Mouse (Mus musculus) ES-E14 (cell line): ENCODE data around the gene Rpl4. TPM values are rescaled to one million over a fixed set of nuclear protein-coding genes. Genes with fewer than 3 reads are reported as not detected.

Experiments
- DNase-seq: peaks from one replicate; pipeline ENCODE4 v3.0.0-alpha.2; 2013; ENCODE audit warnings: low read depth, low spot score
- H3K27ac ChIP-seq: 2 replicates; pipeline ENCODE4 v1.5.1; 2012; ENCODE audit warnings: low read depth, mild to moderate bottlenecking, low read length, moderate library complexity, mixed read lengths; ENCODE audit not compliant: poor library complexity, insufficient read depth, severe bottlenecking
- H3K36me3 ChIP-seq: 2 replicates; pipeline ENCODE4 v1.6.1; 2012; ENCODE audit warnings: mild to moderate bottlenecking, low read length, moderate library complexity, mixed read lengths; ENCODE audit not compliant: control insufficient read depth, poor library complexity, insufficient read depth, severe bottlenecking
- H3K4me1 ChIP-seq, 2 experiments: fragments of 150-350 bp in 1 of 2; sonication (generic) in 1 of 2; 2 replicates each; pipeline ENCODE4 v1.6.1; 2012; ENCODE audit warnings: low read length in 2 of 2, mild to moderate bottlenecking in 1 of 2, mixed read lengths in 1 of 2; ENCODE audit not compliant: control insufficient read depth in 2 of 2, insufficient read depth in 2 of 2, poor library complexity in 1 of 2
- H3K4me3 ChIP-seq, 2 experiments: fragments of 150-350 bp in 1 of 2; sonication (generic) in 1 of 2; 2 replicates each; pipeline ENCODE4 v1.5.1; 2012; ENCODE audit warnings: low read length in 2 of 2, low read depth in 1 of 2, mild to moderate bottlenecking in 1 of 2, mixed read lengths in 1 of 2; ENCODE audit not compliant: insufficient read depth in 1 of 2, poor library complexity in 1 of 2, severe bottlenecking in 1 of 2
- H3K9ac ChIP-seq: 2 replicates; pipeline ENCODE4 v1.6.1; 2012; ENCODE audit warnings: low read depth, mild to moderate bottlenecking, low read length, mixed read lengths; ENCODE audit not compliant: poor library complexity, insufficient read depth, severe bottlenecking
- H3K9me3 ChIP-seq: fragments of 150-350 bp; sonication (generic); 2 replicates; pipeline ENCODE4 v1.6.1; 2012; ENCODE audit warnings: low read depth, mild to moderate bottlenecking, low read length; ENCODE audit not compliant: control insufficient read depth, insufficient read depth
- CHD2 ChIP-seq: IDR thresholded peaks from 2 replicates; pipeline ENCODE4 v1.6.1; 2014; ENCODE audit warnings: mild to moderate bottlenecking, low read depth, low read length, inconsistent platforms
- HCFC1 ChIP-seq: IDR thresholded peaks from 2 replicates; pipeline ENCODE4 v1.6.1; 2012; ENCODE audit warnings: low read length, inconsistent platforms, borderline replicate concordance; ENCODE audit not compliant: insufficient read depth
- MAFK ChIP-seq: IDR thresholded peaks from 2 replicates; pipeline ENCODE4 v1.6.1; 2014; ENCODE audit warnings: mild to moderate bottlenecking, low read depth, low read length, inconsistent platforms; ENCODE audit not compliant: insufficient read depth
- ZC3H11A ChIP-seq: IDR thresholded peaks from 2 replicates; pipeline ENCODE4 v1.6.1; 2012; ENCODE audit warnings: low read depth, mild to moderate bottlenecking, inconsistent platforms, low read length, borderline replicate concordance
- ZNF384 ChIP-seq: IDR thresholded peaks from 2 replicates; pipeline ENCODE4 v1.6.1; 2012; ENCODE audit warnings: low read depth, low read length, inconsistent platforms
- in situ Hi-C, 2 experiments: fragments of 600-800 bp; cut with MboI; formaldehyde crosslinking; loops; one replicate each; pipeline ENCODE4 v1.15.1; 2025; ENCODE audit warnings: low sequenced_read_pairs in 2 of 2, inconsistent platforms in 1 of 2; ENCODE audit not compliant: unreplicated experiment in 2 of 2
- total RNA-seq: library from RNA; depleted of rRNA; stranded (reverse); fragments of 300-350 nt; gene quantifications from 2 replicates; pipeline ENCODE4 v1.2.3, GENCODE M21; 2012

Gene Rpl4
- total RNA-seq, 1 experiment, result 1,343 TPM

DNA sequence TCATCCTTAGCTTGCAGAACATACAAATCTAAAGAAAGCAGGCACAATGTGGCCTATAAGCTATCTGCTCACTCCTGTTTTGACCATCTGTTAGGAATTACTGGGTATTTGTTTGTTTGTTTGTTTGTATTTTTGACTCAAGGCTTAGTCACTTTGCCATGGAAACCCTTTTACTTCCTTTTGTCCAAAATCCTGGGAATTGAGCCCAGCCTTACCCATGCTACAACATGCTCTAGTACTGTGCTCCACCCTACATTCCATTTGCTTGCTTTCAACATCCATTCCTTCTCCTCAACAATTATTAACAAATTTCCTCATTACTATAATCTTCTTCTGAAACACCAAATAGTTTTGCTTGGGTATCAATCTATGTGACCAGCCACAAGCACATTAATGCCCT is 29.7 kb downstream of the Rpl4 start:
- H3K36me3 ChIP-seq, result no peaks in the 10 kb centered on the region; the same call in 1 of the 2 replicates
- no peak for TF ChIP-seq ZNF384
- TF ChIP-seq HCFC1, result no peak
- no peak for TF ChIP-seq CHD2
- TF ChIP-seq ZC3H11A, result no peak
- TF ChIP-seq MAFK, result no peak
- no peaks in the 10 kb centered on the region for H3K9me3 ChIP-seq
- H3K27ac ChIP-seq, result no peak overlapping the region
- peaks cover 12 to 24% of the 10 kb centered on the region in 2 experiments for H3K4me1 ChIP-seq
- no peak overlapping the region for H3K4me3 ChIP-seq
- no peak for DNase-seq
- in situ Hi-C loops, result no loop called here
- no peak overlapping the region for H3K9ac ChIP-seq

DNA sequence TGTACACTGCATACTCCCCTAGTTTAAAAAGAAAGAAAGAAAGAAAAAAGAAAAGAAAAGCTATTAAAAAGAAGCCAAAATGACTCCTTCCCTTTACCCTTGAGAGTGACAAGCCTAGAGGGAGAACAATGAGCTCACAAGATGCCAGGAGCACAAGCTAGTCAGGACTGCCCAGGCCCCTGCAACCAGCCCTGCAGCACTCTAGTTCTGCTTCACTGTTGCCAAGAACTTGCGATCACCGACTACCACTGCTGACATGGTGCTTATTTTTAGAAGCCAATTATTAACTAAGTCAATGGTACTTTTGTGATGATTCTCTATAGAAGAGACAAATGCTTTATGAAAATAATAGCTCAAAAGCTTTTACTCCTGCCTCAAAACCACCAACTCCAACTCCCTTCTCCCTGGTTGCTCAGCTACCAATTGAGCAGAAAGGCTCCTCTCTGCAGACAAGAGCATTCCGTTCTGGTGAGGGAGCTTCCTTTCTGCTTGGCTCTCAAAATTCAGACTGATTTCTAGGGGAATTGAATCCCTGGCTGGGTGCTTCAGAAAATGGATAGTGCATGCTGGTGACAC is 34.4 kb downstream of the Rpl4 start:
- H3K27ac ChIP-seq, result no peak overlapping the region
- no peaks in the 10 kb centered on the region for H3K9me3 ChIP-seq
- no peak overlapping the region for H3K9ac ChIP-seq
- no peak for DNase-seq
- H3K4me1 ChIP-seq, result no peaks in the 10 kb centered on the region
- TF ChIP-seq ZNF384, result no peak
- no peak for TF ChIP-seq ZC3H11A
- TF ChIP-seq CHD2, result no peak
- no peak for TF ChIP-seq HCFC1
- TF ChIP-seq MAFK, result no peak
- H3K36me3 ChIP-seq, result peaks cover 16% of the 10 kb centered on the region; the same call in 1 of the 2 replicates
- no peak overlapping the region for H3K4me3 ChIP-seq
- in situ Hi-C loops, result no loop called here

DNA sequence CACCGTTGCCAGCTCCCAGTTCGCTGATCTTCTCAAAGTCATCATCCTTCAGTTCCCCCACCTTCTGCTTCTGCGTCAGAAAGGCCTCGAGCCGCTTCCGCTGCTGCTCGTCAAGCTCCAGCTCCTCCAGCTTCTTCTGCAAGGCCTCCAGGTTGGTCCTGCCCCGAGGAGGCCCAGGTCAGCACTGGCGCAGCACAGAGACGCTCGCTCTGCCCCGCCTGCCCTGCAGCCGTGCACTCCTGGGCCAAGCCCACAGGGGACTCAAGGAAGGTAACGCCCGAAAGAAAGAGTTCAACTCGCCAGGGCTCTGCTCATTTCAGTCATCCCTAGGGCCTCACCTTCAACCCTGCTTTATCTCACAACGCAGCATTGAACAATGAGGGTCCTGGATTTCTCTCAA is 41.3 kb downstream of the Rpl4 start:
- Histone ChIP-seq H3K27ac (no peak overlapping the region), H3K4me1 (peaks cover 0 to 9% of the 10 kb centered on the region in 2 experiments; a peak in 2 of 4 replicates), H3K9me3 (no peaks in the 10 kb centered on the region), H3K4me3 (no peak overlapping the region), H3K9ac (no peak overlapping the region), H3K36me3 (peaks cover 14% of the 10 kb centered on the region; the same call in 1 of the 2 replicates)
- TF ChIP-seq HCFC1 (no peak), CHD2 (no peak), MAFK (no peak), ZNF384 (no peak), ZC3H11A (no peak)
- in situ Hi-C loops, result no loop called here
- DNase-seq, result no peak

DNA sequence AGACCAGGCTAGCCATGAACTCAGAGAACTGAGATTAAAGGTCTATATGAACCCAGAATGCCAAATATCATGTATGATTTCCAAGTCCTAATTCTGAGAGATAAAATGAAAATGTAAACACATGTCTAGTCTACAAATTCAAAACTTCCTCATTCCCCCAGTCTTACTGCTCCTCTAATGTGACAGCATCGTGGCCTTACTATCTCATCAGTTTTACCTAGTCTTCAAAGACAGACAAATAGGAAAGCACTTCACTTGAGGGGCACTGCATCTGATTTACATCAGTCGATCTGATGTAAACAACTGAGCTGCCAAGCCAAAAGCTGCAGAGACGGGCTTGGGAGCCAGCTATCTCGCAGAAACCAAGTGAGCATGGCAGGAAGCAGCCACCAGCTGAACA is 42.9 kb downstream of the Rpl4 start:
- TF ChIP-seq ZNF384 (no peak), MAFK (no peak), CHD2 (no peak), ZC3H11A (no peak), HCFC1 (no peak)

DNA sequence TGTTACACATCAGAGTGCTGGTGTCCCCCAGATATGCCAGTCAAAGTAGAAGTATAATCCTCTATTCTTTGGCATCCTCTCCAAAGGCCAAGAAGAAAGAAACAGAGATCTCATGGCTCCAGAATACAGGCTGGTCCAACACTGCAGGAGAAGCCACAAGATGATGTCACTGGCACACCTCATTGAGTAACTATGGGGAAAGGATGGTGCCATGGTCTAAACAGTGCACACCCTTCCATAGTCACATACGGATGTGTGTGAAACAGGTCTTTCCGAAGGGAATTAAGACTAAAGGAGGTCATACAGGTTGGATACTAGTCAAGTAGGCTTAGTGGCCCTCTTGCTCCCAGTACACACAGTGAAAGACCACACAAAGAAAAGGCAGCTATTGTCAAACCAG is 43.5 kb downstream of the Rpl4 start:
- Histone ChIP-seq H3K36me3 (peaks cover 7% of the 10 kb centered on the region; the same call in 1 of the 2 replicates), H3K27ac (no peak overlapping the region), H3K9me3 (no peaks in the 10 kb centered on the region), H3K4me3 (no peak overlapping the region), H3K4me1 (peaks cover 8 to 14% of the 10 kb centered on the region in 2 experiments), H3K9ac (no peak overlapping the region)
- in situ Hi-C loops, result no loop called here
- no peak for TF ChIP-seq ZC3H11A
- no peak for TF ChIP-seq HCFC1
- TF ChIP-seq CHD2, result no peak
- no peak for TF ChIP-seq MAFK
- no peak for TF ChIP-seq ZNF384
- no peak for DNase-seq

More for the DNA sequence above, 42.9 kb downstream of the Rpl4 start:
- DNase-seq, result no peak
- Histone ChIP-seq H3K4me3 (no peak overlapping the region), H3K9ac (no peak overlapping the region), H3K4me1 (peaks cover 7 to 11% of the 10 kb centered on the region in 2 experiments), H3K9me3 (no peaks in the 10 kb centered on the region), H3K27ac (no peak overlapping the region), H3K36me3 (peaks cover 7% of the 10 kb centered on the region; the same call in 1 of the 2 replicates)
- in situ Hi-C loops, result no loop called here
